Mouse (Mus musculus): ENCODE measurements around the gene Prkca. TPM values are rescaled to one million over a fixed set of nuclear protein-coding genes. Genes with fewer than 3 reads are reported as not detected.

Prkca gene
- polyA plus RNA-seq, 1 experiment from 2014 or later, result 12.6 TPM

- ATAC-seq (ENCODE audit: low read depth), result peak; percentile 65; the same call in 1 of the 2 replicates
- Histone ChIP-seq H3K27me3 (ENCODE audit: control insufficient read depth, insufficient read depth, low read length) (no peaks in the 10 kb centered on the region), H3K4me1 (ENCODE audit: control insufficient read depth, insufficient read depth, low read length) (no peaks in the 10 kb centered on the region), H3K27ac (ENCODE audit: low read depth, low read length) (no peak overlapping the region), H3K4me3 (ENCODE audit: low read depth, low read length) (no peak overlapping the region), H3K4me2 (ENCODE audit: low read depth, low read length) (no peak overlapping the region), H3K9ac (replicated peaks; ENCODE audit: low read depth, low read length) (no peak overlapping the region), H3K9me3 (ENCODE audit: control insufficient read depth, low read length) (no peaks in the 10 kb centered on the region), H3K36me3 (ENCODE audit: control insufficient read depth, insufficient read depth, low read length) (no peaks in the 10 kb centered on the region)
- WGBS, result 53% methylated on average over 10 of the region's 10 CpGs
Measured at GRCm38 (mm10) chr11:108030956-108031604, 312.6 kb downstream of the Prkca start.

DNA sequence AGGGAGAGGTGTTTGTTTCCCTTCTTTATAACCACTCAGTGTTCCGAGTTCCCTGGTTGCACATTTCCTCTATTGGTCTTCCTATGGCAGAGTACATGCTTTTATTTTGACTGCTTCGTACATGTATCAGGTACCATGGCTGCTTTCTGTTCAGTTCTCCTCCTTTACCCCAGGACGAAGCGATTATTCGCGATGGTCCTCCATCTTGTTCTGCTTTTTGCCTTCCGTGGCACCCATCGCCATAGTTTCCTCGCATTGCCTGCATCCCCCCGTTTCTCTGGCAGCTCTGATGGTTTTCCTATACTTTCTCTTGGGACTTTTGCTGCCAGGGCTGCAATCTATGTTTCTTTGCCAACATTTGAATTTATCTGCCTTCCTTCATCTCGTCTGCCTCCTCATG lies 314.4 kb downstream of the Prkca start:
- no peak for ATAC-seq (ENCODE audit: low read depth)
- H3K27me3 ChIP-seq (ENCODE audit: control insufficient read depth, insufficient read depth, low read length), result no peaks in the 10 kb centered on the region
- H3K36me3 ChIP-seq (ENCODE audit: control insufficient read depth, insufficient read depth, low read length), result no peaks in the 10 kb centered on the region
- no peak overlapping the region for H3K4me3 ChIP-seq (ENCODE audit: low read depth, low read length)
- H3K4me2 ChIP-seq (ENCODE audit: low read depth, low read length), result no peak overlapping the region
- H3K9ac ChIP-seq (replicated peaks; ENCODE audit: low read depth, low read length), result no peak overlapping the region
- H3K27ac ChIP-seq (ENCODE audit: low read depth, low read length), result no peak overlapping the region
- H3K9me3 ChIP-seq (ENCODE audit: control insufficient read depth, low read length), result no peaks in the 10 kb centered on the region
- H3K4me1 ChIP-seq (ENCODE audit: control insufficient read depth, insufficient read depth, low read length), result no peaks in the 10 kb centered on the region
- WGBS, result 91% methylated on average over 11 of the region's 11 CpGs

- Histone ChIP-seq H3K27ac (ENCODE audit: low read depth, low read length) (no peak overlapping the region), H3K4me2 (ENCODE audit: low read depth, low read length) (no peak overlapping the region), H3K4me3 (ENCODE audit: low read depth, low read length) (no peak overlapping the region), H3K27me3 (ENCODE audit: control insufficient read depth, insufficient read depth, low read length) (no peaks in the 10 kb centered on the region), H3K9ac (replicated peaks; ENCODE audit: low read depth, low read length) (no peak overlapping the region), H3K4me1 (ENCODE audit: control insufficient read depth, insufficient read depth, low read length) (no peaks in the 10 kb centered on the region), H3K36me3 (ENCODE audit: control insufficient read depth, insufficient read depth, low read length) (no peaks in the 10 kb centered on the region), H3K9me3 (ENCODE audit: control insufficient read depth, low read length) (no peaks in the 10 kb centered on the region)
- WGBS, result 74% methylated on average over 12 of the region's 12 CpGs
- no peak for ATAC-seq (ENCODE audit: low read depth)
Measured at GRCm38 (mm10) chr11:108028398-108028797, 315.3 kb downstream of the Prkca start.

- Histone ChIP-seq H3K9me3 (ENCODE audit: control insufficient read depth, low read length) (no peaks in the 10 kb centered on the region), H3K4me1 (ENCODE audit: control insufficient read depth, insufficient read depth, low read length) (no peaks in the 10 kb centered on the region), H3K9ac (replicated peaks; ENCODE audit: low read depth, low read length) (no peak overlapping the region), H3K4me3 (ENCODE audit: low read depth, low read length) (no peak overlapping the region), H3K36me3 (ENCODE audit: control insufficient read depth, insufficient read depth, low read length) (no peaks in the 10 kb centered on the region), H3K27ac (ENCODE audit: low read depth, low read length) (no peak overlapping the region), H3K27me3 (ENCODE audit: control insufficient read depth, insufficient read depth, low read length) (no peaks in the 10 kb centered on the region), H3K4me2 (ENCODE audit: low read depth, low read length) (no peak overlapping the region)
- ATAC-seq (ENCODE audit: low read depth), result no peak
- WGBS, result 58% methylated on average over 7 of the region's 7 CpGs
Measured at GRCm38 (mm10) chr11:108025726-108026425, 317.9 kb downstream of the Prkca start.

DNA sequence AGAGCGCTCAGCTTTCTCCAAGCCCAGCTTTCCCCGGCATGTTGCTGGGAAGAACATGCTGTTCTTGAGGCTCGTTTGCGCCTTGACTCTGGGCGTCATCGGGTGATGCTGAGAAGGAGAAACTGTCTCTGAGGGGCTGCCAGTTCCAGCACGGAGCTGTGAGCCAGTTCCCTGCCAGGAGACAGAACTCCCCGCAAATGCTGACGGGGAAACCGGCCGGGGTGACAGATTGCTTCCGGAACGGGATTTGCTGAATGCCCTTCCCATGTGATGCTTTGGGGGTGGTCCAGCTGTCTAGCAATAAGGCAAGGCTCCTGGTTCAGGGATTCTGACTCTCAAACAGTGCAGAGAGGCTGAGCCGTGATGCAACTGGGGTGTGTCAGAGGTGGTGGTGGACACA lies 320.5 kb downstream of the Prkca start:
- no peaks in the 10 kb centered on the region for H3K27me3 ChIP-seq (ENCODE audit: control insufficient read depth, insufficient read depth, low read length)
- no peaks in the 10 kb centered on the region for H3K36me3 ChIP-seq (ENCODE audit: control insufficient read depth, insufficient read depth, low read length)
- H3K4me3 ChIP-seq (ENCODE audit: low read depth, low read length), result no peak overlapping the region
- ATAC-seq (ENCODE audit: low read depth), result no peak
- no peaks in the 10 kb centered on the region for H3K9me3 ChIP-seq (ENCODE audit: control insufficient read depth, low read length)
- WGBS, result 64% methylated on average over 14 of the region's 14 CpGs
- H3K4me2 ChIP-seq (ENCODE audit: low read depth, low read length), result no peak overlapping the region
- no peak overlapping the region for H3K27ac ChIP-seq (ENCODE audit: low read depth, low read length)
- H3K9ac ChIP-seq (replicated peaks; ENCODE audit: low read depth, low read length), result no peak overlapping the region
- no peaks in the 10 kb centered on the region for H3K4me1 ChIP-seq (ENCODE audit: control insufficient read depth, insufficient read depth, low read length)

GRCm38 (mm10) chr11:108020889-108021288 lies 322.8 kb downstream of the Prkca start:
- no peak overlapping the region for H3K9ac ChIP-seq (replicated peaks; ENCODE audit: low read depth, low read length)
- no peak overlapping the region for H3K27ac ChIP-seq (ENCODE audit: low read depth, low read length)
- no peak for ATAC-seq (ENCODE audit: low read depth)
- H3K36me3 ChIP-seq (ENCODE audit: control insufficient read depth, insufficient read depth, low read length), result no peaks in the 10 kb centered on the region
- no peaks in the 10 kb centered on the region for H3K4me1 ChIP-seq (ENCODE audit: control insufficient read depth, insufficient read depth, low read length)
- H3K4me3 ChIP-seq (ENCODE audit: low read depth, low read length), result no peak overlapping the region
- H3K27me3 ChIP-seq (ENCODE audit: control insufficient read depth, insufficient read depth, low read length), result no peaks in the 10 kb centered on the region
- no peaks in the 10 kb centered on the region for H3K9me3 ChIP-seq (ENCODE audit: control insufficient read depth, low read length)
- no peak overlapping the region for H3K4me2 ChIP-seq (ENCODE audit: low read depth, low read length)
- 49% methylated on average over 3 of the region's 3 CpGs for WGBS

DNA sequence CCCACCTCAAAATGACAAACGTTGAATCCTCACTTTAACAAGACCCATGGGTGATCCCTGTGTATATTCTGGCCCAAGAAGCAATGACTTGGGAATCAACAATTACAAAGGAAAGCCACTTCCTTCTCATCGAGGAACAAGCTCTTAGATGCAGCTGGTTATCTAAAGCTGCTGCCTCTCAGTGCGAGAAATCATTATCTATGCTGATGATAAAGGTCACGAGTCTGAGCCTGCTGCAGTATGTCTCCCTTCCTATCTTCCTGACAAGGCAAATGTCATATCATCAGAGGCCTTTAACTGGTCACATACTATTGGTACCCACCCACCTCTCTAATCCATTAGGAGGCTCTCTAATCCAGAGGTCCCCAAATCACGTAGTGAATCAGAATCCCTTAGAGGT lies 328.4 kb downstream of the Prkca start:
- ATAC-seq (ENCODE audit: low read depth), result no peak
- Histone ChIP-seq H3K4me3 (ENCODE audit: low read depth, low read length) (no peak overlapping the region), H3K4me2 (ENCODE audit: low read depth, low read length) (no peak overlapping the region), H3K9me3 (ENCODE audit: control insufficient read depth, low read length) (no peaks in the 10 kb centered on the region), H3K27me3 (ENCODE audit: control insufficient read depth, insufficient read depth, low read length) (no peaks in the 10 kb centered on the region), H3K9ac (replicated peaks; ENCODE audit: low read depth, low read length) (no peak overlapping the region), H3K27ac (ENCODE audit: low read depth, low read length) (no peak overlapping the region), H3K4me1 (ENCODE audit: control insufficient read depth, insufficient read depth, low read length) (no peaks in the 10 kb centered on the region; the same call in 1 of the 2 replicates), H3K36me3 (ENCODE audit: control insufficient read depth, insufficient read depth, low read length) (no peaks in the 10 kb centered on the region)
- WGBS, result 84% methylated on average over 5 of the region's 5 CpGs

GRCm38 (mm10) chr11:108013390-108013789 lies 330.3 kb downstream of the Prkca start:
- Histone ChIP-seq H3K4me2 (ENCODE audit: low read depth, low read length) (no peak overlapping the region), H3K36me3 (ENCODE audit: control insufficient read depth, insufficient read depth, low read length) (no peaks in the 10 kb centered on the region), H3K9me3 (ENCODE audit: control insufficient read depth, low read length) (no peaks in the 10 kb centered on the region), H3K4me3 (ENCODE audit: low read depth, low read length) (no peak overlapping the region), H3K9ac (replicated peaks; ENCODE audit: low read depth, low read length) (no peak overlapping the region), H3K4me1 (ENCODE audit: control insufficient read depth, insufficient read depth, low read length) (no peaks in the 10 kb centered on the region; the same call in 1 of the 2 replicates), H3K27ac (ENCODE audit: low read depth, low read length) (no peak overlapping the region), H3K27me3 (ENCODE audit: control insufficient read depth, insufficient read depth, low read length) (no peaks in the 10 kb centered on the region)
- no peak for ATAC-seq (ENCODE audit: low read depth)
- WGBS, result 72% methylated on average over 5 of the region's 5 CpGs

GRCm38 (mm10) chr11:108010465-108010864 lies 333.3 kb downstream of the Prkca start:
- Histone ChIP-seq H3K4me3 (ENCODE audit: low read depth, low read length) (no peak overlapping the region), H3K4me1 (ENCODE audit: control insufficient read depth, insufficient read depth, low read length) (no peaks in the 10 kb centered on the region; the same call in 1 of the 2 replicates), H3K4me2 (ENCODE audit: low read depth, low read length) (no peak overlapping the region), H3K36me3 (ENCODE audit: control insufficient read depth, insufficient read depth, low read length) (no peaks in the 10 kb centered on the region), H3K27ac (ENCODE audit: low read depth, low read length) (no peak overlapping the region), H3K9ac (replicated peaks; ENCODE audit: low read depth, low read length) (no peak overlapping the region), H3K9me3 (ENCODE audit: control insufficient read depth, low read length) (no peaks in the 10 kb centered on the region), H3K27me3 (ENCODE audit: control insufficient read depth, insufficient read depth, low read length) (no peaks in the 10 kb centered on the region)
- no peak for ATAC-seq (ENCODE audit: low read depth)
- WGBS, result 76% methylated on average over 4 of the region's 4 CpGs

Measured in neural tube, embryonic 14.5 days (tissue).